Mouse (Mus musculus) splenic B cell, adult 2 months (primary cell): ENCODE data around the gene Actl11.

Source experiments
- DNase-seq: peaks from one replicate; pipeline ENCODE4 v3.0.0-alpha.2; 2011; ENCODE audit warnings: low read depth, low spot score
- H3K27me3 ChIP-seq: 2 replicates; pipeline ENCODE4 v1.6.1; 2012; ENCODE audit warnings: mild to moderate bottlenecking, low read length, moderate library complexity, mixed read lengths; ENCODE audit not compliant: control insufficient read depth, poor library complexity, insufficient read depth, severe bottlenecking
- H3K36me3 ChIP-seq: 2 replicates; pipeline ENCODE4 v1.6.1; 2012; ENCODE audit warnings: mild to moderate bottlenecking, low read length, moderate library complexity, mixed read lengths; ENCODE audit not compliant: control insufficient read depth, poor library complexity, insufficient read depth, severe bottlenecking

The Actl11 gene

DNA sequence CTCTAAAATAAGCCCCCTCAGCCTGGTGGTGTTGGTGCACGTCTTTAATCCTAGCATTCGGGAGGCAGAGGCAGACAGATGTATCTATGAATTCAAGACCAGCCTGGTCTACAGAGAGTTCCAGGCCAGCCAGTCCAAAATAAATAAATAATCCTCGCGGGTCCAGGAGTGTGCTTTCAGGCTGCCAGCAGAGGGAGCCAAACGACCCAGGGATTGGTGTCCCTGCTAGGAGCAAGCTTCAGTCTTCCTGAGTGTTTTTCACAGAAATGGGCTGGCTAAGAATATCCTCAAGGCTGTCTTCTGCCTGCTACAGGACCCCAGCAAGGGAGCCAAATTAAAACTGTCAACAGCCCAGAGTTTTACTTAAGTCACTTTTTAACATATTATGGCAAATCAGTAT is 35.4 kb downstream of the Actl11 start:
- H3K36me3 ChIP-seq, result no peaks in the 10 kb centered on the region
- H3K27me3 ChIP-seq, result no peaks in the 10 kb centered on the region
- peak; percentile 90 for DNase-seq

DNA sequence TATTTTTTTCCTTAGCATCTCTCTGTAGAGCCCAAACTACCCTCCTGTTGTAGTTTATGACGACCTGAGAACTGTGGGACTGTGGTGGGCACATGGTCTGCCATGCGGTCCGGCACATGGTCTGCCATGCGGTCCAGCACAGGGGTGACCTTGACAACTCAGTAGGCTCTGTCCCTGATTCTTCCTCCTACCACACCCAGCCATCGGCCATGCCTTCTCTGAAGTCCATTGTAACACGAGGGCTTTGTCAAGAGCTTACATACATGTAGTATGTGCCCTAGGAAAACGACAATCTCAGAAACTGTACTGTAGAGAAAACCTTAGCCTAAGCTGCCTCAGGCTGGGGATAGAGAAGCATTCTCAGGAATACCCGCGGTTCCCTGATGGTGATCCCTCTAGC is 36.4 kb downstream of the Actl11 start:
- no peak for DNase-seq
- no peaks in the 10 kb centered on the region for H3K27me3 ChIP-seq
- H3K36me3 ChIP-seq, result no peaks in the 10 kb centered on the region

DNA sequence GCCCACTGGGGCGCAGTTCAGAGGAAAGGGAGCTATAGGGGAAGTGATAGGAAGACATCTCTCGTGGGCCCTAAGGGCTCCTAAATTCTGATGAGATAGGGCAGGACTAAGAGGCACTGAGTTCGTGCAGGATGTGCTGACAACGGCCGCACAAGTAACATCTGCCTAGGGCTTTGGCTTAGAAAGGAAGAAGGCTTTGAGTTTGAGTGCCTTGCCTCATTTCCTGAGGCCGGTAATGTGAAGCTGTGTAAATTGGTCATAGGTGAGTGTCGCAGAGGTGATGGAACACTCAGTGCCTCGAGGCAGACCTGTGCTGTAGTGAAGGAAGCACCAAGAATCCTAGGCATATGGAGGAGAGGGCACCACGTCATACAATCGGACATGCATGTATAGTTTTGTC is 38.4 kb downstream of the Actl11 start:
- DNase-seq, result no peak
- Histone ChIP-seq H3K27me3 (no peaks in the 10 kb centered on the region), H3K36me3 (no peaks in the 10 kb centered on the region)

DNA sequence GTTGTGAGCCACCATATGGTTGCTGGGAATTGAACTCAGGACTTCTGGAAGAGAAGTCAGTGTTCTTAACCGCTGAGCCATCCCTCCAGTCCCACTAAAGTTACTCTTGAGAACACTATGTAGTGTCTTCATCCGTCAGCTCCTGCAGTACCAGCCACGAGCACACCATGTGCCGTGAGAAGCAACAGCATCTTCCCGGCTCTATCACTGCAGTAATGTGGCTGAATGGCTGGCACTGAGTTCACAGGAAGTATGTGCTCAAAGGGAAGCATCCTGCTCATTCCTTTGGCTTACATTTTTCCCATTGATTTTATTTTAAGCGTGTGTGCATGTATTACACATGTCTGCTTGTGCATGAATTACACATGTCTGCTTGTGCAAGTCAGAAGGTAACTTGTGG is 39.2 kb downstream of the Actl11 start:
- DNase-seq, result no peak
- no peaks in the 10 kb centered on the region for H3K27me3 ChIP-seq
- no peaks in the 10 kb centered on the region for H3K36me3 ChIP-seq

DNA sequence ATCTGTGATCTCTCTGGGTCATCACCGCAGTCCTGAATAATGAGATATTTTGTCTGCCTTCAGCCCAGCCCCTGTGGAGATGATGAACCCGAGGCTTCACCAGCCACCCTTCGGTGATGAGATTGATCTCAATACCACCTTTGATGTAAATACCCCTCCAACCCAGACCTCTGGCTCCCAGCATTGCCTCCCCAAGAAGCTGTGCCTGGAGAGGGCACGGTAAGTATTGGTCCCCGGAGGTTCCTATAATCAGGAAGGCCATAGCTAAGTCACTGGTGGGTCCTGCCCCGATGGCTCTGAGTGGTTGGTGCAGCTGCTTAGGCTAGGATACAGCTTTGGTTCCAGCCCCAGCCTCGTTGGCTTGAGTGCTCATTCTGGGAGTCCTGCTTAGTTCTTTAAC is 40.3 kb downstream of the Actl11 start:
- Histone ChIP-seq H3K36me3 (no peaks in the 10 kb centered on the region), H3K27me3 (no peaks in the 10 kb centered on the region)
- DNase-seq, result no peak

DNA sequence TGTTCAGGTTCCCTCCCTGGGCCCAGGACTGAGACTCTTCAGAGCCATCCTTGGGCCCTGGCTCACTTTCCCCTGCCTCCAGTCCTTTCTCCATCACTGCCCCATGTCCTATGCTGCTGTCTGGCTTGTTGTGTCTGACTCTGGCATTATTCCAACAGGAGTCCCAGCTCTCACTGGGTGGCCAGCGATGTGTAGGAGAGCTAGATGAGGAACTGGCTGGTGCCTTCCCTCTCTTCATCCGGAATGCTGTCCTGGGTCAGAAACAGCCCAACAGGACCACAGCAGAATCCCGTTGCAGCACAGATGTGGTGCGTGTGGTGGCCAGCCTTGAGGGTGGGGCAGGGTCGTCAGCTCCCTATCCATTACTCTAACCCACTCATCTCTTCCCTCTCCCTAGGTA is 42.0 kb downstream of the Actl11 start:
- DNase-seq, result no peak
- Histone ChIP-seq H3K27me3 (no peaks in the 10 kb centered on the region), H3K36me3 (no peaks in the 10 kb centered on the region)

DNA sequence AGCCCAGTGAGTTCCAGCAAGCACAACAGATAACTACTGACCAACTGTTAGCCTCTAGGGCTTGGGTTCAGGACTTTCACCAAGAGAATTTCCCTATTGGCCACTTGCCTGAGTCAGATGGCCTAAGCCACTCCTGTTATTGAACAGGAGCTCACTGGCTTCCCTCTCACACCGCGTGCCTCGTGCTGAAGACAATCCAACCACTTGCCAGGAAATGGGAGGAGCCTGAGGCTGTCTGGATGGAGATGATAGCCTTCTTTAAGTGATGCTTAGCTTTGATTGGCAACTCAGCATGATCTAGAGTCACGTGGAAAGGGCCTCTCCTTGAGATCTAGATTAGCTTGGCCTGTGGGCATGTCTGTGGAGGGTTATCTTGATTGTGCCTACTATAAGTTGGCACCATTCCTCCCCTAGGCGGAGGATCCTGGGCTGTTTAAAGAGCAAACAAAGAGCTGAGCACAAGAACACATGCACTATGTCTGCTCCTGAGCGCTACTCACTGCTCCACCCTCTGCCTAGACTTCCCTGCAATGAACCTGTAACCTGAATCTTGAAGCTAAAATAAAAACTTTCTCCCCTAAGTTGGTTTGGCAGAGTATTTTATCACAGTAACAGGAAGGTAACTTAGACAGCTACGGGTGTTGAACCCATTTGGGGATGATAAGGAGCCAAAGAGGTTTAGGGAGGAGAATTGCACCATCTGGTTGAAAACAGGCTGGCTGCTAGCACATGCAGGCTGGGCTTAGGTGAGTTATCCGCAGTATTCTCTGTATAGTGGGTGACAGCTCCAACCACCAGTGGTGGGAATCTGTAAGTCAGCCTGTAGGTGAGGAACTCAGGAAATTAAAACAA is 43.6 kb downstream of the Actl11 start:
- no peak for DNase-seq
- Histone ChIP-seq H3K27me3 (no peaks in the 10 kb centered on the region), H3K36me3 (no peaks in the 10 kb centered on the region; the same call in 1 of the 2 replicates)

DNA sequence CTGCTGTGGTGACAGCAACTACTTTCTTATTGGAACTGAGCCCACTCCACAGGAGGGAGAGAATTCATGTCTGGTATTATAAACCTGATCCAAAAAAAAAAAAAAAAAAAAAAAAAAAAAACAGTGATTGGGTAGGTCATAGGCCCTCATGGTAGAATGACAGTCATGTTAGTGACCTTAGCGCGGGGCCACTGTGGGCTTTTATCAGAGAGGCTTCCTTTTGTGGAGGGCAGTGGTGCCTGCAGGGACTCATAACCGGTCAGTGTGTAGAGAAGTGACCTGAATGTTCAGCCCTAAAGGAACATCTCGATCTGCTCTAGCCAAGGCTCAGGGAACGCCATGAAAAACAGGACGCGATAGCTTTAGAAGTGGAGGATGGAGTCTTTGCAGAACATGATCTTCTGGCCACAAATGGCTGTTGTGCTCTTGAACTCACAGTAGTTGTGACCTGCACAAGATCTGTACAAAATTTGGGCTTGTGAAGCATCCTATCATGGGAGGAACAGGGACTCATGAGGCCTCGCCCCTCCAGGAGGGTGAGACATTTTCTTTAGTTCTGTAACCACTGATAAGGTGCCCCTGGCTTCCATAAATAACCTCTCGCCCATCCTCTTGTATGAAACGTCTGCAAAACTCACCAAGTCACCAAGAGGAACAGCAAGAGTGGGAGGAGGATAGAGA is 46.4 kb downstream of the Actl11 start:
- Histone ChIP-seq H3K27me3 (no peaks in the 10 kb centered on the region), H3K36me3 (peaks cover 12% of the 10 kb centered on the region)
- DNase-seq, result peak; percentile 14

DNA sequence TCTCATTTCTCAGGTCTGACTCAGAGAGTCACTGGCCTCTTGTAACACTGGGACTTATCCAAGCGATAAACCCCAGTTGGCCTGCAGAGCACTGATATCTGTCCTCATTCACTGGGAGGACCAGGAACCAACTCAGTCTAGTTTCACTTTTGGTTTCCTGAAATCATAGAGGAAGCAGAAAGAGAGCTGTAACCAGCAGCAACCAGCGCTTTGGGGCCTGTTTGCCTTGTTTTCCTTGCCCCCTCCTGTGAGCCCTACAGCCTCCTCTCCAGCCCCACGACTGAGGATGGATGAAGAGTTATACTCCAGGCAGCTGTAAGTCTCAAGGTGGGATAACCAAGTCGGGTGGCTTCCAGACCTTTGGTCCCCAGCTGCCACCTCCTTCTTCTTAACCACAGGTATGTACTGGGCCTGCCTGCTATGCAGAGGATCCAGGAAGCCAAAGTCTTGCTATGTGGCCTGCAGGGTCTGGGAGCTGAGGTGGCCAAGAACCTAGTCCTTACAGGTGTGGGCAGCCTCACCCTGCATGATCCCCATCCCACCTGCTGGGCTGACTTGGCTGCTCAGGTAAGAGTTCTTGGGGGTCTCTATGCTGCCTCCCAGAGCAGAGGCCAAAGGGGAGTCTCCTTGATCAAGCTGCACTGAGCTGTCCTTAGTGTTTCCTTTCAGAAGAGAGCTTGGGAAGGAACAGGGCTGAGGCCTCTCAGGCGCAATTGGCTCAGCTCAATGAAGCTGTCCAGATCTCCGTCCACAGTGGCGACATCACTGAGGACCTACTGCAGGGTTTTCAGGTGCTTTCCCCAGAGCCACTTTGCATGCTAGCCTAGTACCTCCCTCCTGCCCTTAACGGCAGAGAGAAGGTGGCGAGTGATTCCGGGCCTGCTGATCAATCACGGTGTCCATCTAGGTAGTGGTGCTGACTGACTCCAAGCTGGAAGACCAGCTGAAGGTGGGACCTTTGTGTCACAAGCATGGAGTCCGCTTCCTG is 47.4 kb downstream of the Actl11 start, which contains the start of gene Uba7:
Uba7 (plus strand) TSS at position 107 of the 988 bp plus-strand sequence.
- H3K27me3 ChIP-seq, result no peaks in the 10 kb centered on the region
- peaks cover 12% of the 10 kb centered on the region for H3K36me3 ChIP-seq
- peak; percentile 83 for DNase-seq

DNA sequence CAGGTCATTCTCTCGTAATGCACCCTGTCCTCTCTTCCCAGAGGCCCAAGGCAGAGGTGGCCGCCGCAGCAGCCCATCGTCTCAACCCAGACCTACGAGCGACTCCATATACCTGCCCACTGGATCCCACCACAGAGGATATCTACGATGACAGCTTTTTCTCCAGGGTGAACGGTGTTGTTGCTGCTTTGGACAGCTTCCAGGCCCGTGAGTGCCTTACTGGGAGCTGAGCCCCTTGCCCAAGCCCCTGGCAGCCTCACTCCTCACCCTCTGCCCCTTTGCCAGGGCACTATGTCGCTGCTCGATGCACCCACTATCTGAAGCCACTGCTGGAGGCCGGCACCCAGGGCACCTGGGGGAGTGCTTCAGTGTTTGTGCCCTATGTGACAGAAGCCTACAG is 50.5 kb downstream of the Actl11 start:
- H3K36me3 ChIP-seq, result peaks cover 12% of the 10 kb centered on the region

More for the DNA sequence above, 50.5 kb downstream of the Actl11 start:
- no peak for DNase-seq
- H3K27me3 ChIP-seq, result no peaks in the 10 kb centered on the region
